Mouse (Mus musculus): ENCODE results near the gene Slc12a4.
A peak's percentile ranks its signal among the peaks of the same experiment; 100 is the strongest.

The Slc12a4 gene

DNA sequence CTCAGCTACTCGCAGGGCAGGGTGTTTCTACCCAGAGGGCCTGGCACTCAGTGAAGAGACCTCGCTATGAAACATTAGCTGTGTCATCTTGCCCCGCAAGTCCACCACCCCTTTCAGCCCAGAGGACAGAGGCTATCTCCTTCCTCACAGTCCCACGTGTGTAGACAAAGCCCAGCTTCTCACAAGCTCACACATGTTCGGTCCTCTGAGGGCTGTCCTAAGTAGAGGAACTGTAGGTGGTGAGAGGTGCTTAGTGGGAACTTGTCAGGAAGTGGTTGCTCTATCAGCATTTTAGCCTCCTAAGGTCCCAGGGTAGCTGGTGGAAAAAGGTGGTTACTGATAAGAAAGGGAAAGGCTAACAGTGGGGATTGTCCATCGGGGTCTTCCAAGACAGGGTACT lies 30.8 kb downstream of the Slc12a4 start:
- peak in 1 of 2 experiments; percentile 11 for DNase-seq (ENCODE audit: low spot score in 2 of 2)

DNA sequence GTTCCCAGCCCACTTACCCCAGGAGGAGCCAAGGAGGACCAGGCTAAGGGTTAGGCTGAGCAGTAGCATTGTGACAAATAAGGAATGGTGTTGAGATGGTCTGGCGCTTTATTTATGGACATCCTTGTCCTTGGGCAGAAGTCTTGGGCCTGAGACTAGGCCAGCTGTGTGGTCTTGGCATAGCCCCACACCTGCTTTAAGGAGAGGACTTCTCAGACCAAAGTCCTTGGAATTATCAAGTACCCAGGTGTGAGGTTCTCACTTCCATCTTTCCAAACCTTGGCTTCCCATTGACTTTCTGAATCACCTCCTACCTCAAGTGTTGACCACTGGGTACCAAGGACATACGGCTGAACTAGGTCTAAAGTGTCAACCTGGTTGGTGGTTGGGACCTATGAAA lies 32.1 kb downstream of the Slc12a4 start, which contains the start of gene Ctrl:
Ctrl (minus strand) TSS at position 101 of the 400 bp plus-strand sequence.
- no peak for DNase-seq (ENCODE audit: low spot score in 2 of 2)

DNA sequence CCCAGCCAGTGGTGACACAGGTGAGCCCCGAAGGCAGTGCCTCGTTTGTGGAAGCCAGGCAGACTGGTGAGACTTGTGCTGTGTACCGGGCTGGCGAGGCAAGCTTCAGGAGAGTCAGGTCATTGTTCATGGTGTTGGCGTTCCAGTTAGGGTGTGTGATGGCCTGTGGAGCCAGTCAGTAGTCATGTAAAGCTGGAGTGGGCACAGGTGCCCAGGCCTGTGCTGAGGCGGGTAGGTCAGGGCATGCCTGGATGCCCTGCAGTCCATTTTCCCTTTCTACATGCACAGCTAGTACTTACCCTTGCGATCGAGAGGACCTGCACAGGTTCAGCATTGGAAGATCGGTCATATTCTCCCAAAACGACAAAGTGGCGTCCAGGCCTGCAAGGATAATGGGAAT lies 33.4 kb downstream of the Slc12a4 start:
- DNase-seq (ENCODE audit: low spot score in 2 of 2), result no peak

DNA sequence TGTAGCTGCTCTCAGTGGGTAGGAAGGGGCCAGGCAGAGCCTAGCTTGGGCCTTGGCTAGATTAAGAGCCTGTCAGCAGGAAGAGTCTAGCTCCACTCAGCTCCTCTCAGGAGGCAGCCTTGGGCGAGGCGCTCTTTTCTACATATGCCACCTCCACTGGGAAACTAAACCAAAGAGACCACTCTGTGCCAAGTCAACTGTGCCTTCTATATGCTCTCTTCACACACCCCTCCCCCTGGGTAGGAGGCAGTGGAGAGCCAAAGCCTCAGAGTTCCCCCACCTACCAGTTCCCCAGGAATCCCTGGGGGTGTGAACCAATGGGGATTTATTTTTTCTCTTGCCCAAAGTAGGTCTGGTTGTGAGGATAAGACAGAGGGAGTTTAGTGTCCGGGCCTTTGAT lies 34.6 kb downstream of the Slc12a4 start:
- DNase-seq (ENCODE audit: low spot score in 2 of 2), result no peak

DNA sequence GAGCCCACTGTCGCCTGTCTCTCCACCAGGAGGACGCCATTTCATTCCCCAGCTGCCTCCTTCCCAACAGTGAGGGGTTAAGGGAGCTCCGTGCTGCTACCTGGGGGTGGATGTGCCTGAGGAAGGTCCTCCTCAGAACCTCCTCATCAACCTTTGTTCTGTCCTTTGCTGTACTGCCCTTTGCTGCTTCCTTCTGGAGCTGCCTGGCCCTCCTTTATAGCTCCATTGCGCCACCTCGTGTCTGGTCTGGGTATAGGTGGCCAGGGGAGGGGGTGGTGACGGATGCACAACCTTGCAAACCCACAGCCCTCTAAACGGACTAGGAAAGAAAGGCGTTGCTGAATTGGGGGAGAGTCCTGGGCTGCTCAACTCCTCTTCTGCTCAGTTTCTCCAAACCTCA lies 35.3 kb downstream of the Slc12a4 start:
- peak; percentile 93 for DNase-seq (ENCODE audit: low spot score in 2 of 2)

DNA sequence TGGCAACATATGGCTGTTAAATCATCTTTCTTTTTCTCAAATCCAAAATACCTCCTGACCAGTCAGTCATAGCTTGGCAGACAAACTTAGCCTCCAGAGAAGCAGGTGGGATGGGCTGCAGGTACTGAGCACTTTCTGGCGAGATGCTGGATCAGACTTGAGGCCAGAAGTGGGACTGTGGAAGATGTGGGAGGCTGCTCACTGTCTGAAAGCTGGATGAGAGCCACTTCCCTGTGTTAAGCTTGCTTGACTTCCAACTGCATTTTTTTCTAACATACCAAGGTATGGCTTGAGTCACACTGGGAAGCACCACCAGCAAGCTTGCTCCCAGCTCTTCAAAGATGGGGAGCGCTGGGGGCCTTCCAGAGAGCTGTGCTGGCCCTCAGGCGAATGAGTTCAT lies 40.8 kb downstream of the Slc12a4 start:
- no peak for DNase-seq (ENCODE audit: low spot score in 2 of 2)

DNA sequence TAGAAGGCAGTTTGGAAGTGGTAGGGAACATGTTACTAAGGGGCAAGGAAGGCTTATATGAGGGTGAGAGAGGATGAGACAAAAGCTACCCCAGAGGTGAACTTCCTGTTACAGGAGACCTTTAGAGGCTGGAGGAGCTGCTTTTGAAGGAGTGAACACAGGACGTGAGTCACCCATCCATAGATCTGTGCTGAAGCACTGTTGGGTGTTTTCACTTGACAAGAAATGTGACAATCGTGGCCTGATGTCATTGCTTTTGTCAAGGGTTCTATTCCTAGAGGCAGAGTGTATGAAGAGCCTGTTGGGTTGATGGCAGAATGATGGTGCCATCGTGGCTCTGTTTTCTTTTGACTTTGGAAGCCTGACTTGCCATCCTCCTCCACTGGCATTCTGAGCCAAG lies 46.5 kb downstream of the Slc12a4 start:
- no peak for DNase-seq (ENCODE audit: low spot score in 2 of 2)

DNA sequence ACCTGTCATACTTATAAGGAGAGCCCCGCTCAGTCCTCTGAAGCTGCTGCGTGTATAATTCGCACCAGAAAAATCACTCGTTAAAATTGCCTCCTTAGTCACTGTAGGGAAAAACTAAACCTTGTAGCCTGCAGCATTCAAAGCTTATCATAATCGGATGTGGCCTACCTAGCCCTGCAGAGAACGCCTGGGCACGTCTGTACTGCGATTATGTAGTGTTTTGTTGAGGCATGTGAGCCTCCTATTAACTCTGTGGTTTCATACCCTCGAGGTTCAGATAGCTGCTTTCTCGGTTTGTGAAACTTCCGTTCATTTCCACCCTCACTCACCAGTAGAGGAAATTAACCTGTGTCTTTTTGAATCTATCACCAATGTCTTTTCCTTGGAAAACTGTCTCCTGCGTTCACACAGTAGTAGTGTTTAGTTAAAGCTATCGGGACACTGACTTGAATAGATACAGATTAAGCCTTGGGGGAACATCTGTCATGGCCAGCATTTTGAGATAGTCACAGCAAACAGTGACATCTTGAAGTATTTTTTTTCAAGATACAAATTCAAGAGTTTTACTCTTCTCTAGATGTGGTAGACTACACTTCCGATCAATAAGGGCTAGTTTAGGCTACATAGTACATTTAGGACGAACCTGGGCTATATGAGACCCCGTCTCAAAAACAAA lies 64.8 kb downstream of the Slc12a4 start:
- peak in 1 of 2 experiments; percentile 39 for DNase-seq (ENCODE audit: low spot score in 2 of 2)

DNA sequence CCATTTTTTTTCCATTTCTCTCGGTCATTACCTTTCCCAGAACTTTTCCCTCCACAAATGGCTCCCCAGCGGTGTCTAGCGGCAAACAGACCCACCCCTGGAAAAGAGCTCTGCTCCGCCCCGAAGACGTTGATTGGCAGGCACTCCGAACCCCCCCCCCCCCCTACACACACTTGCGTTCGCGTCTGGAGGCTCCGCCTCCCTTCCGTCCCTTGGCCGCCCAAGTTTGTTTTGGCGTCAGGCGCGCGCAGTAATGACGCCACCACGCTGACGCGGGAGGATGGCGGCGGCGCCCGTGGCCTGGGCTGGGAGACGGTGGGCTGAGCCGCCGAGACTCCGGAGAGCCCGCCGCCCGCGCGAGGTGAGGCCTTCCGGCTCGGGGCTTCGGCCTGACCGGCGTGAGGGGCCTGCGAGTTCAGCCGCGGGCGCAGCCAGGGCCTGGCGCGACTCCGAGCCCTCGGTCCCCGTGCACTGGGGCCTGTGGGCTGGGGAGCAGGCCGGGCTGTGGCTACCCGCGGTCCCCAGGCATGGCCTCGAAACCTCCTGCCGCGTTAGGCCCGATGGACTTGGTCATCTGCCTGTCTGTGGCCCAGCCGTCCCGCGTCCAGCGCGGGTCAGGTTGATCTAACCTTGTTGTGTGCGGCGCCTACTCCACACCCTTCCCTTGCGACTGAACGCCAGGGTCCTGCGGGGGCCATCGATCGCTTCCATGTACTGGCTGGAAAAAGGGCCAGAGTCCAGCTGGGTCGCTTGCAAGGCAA lies 65.5 kb downstream of the Slc12a4 start, which contains the start of gene Pskh1:
Pskh1 (plus strand) TSS at position 262 of the 761 bp plus-strand sequence.
- DNase-seq (ENCODE audit: low spot score in 2 of 2), result peak; percentile 93 to 94

DNA sequence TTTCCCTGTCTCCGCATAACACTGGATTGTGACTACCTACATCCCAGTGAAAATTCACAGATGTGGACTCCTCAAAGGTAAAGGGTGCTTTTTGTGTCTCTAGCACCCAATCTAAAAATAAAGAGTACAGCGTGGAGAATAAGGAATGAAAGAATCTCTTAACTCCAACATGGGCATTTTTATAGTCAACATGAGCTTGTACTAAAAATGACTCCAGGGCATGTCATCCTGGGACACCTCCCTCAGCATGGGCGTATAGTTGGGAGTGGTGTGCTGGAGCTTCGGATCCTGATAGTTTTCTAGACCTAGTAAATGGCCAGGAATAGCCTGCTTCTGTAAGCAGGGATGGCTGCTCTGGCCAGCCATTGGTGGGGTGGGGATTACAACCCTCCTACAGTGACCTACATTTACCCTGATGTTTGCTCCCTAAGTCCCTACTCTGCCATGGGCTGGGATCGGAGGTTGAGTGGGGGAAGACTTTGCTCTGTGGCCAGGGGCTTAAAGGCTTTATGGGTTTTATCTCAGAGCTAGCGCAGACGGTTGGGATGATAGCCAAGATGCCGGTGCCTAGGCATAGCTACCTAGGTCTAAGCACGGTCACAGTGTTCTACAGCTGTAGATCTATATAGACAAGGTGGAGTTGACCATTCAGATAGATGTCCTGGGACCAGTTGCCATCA lies 68.0 kb downstream of the Slc12a4 start:
- DNase-seq (ENCODE audit: low spot score in 2 of 2), result no peak
